Mouse (Mus musculus): ENCODE results near the gene Chrnb2.

Gene Chrnb2

DNA sequence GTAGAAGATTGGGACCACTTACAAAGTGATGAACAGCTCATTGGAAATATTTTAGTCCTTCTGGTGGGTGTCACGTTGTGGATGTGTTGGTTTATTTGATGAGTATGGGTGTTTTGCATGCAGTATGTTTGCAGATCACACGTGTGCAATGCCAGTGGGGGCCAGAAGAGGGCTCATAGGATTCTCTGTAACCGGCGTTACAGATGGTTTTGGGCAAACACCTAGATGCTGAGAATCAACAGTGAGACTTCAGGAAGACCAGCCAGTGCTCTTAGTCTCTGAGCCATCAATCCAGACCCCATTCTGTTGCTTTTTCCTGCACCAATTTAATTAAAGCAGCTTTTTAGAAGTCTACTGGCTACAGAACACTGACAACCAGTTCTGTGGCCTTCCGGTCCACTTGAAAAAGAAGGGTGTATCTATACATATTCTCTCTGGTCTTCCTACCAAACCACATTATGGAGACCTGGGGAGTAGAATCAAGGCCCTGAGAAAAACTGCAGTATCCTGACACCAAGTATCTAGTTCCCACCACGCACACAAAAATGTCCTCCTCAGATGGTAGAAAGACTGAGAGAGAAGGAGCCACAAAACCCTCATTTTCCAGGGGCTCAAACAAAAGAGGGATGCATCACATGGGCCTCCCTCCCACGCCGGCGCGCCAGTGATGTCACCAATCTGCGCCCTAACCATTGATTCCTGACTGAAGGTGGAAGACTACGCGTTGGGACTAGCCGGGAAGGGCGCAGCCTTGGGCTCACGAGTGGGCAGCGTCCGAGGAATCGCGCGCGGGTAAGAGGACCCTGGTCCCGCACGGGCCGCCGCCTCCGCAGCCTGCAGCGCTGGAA is 49.8 kb downstream of the Chrnb2 start, which contains the start of gene Adar:
TSS of gene Adar (plus strand) at position 664 of the 848 bp plus-strand sequence.
- peak; percentile 89 for DNase-seq (ENCODE audit: low spot score)

DNA sequence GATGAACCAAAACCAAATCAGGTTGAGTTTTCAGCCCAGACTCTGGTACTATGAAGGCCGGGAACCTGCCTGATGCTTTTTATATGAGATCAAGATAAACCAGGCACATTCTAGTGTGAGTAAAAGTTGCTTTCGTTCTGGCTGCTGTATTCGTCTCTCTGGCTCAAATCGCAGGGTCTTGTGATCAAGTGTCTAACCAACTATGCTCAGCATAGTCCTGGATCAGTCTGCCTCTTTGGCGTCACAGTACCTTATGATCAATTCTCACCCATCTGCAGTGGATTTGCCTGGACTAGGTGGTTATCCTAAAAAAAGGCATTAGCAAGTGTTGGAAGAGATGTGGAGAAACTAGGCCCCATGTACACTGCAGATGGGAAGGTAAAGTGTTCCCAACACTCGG is 60.4 kb downstream of the Chrnb2 start:
- DNase-seq (ENCODE audit: low spot score) = no peak

DNA sequence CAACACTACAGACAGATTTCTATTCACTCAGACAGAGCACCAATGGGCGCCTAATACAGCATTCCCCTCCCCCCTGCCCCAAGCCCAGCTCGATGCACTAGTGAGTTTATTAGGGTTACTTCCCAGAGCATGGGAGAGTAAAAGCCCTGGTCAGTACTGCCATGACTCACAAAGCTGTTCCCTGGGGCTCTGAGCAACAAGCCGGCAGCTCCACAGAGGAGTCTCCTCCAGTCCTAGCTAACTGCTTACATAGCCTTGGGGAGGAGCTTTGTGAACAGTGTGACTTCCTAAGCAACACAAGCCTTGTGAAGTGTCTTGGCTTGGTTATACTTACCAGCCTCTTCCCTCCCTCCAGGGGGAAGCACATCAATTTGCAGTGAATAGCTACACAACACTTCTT is 60.8 kb downstream of the Chrnb2 start:
- DNase-seq (ENCODE audit: low spot score) = no peak

DNA sequence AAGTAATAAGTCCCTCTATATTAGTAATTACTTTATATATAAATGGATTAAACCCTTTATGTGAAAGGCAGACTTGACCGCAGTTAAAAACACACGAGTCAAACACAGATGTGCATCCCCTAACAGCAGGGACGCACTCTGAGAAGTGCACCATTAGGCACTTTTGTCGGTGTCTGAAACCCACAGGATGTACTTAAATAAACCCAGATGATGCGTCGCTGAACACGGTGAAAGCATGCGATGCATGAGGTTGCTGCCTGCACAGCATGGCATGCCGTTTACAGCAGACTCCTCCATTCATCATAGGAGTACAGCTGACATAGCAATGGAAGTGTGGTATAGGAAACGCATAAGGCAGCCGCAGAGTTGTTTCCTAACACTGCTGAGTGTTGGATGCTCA is 64.0 kb downstream of the Chrnb2 start:
- DNase-seq (ENCODE audit: low spot score) = no peak

DNA sequence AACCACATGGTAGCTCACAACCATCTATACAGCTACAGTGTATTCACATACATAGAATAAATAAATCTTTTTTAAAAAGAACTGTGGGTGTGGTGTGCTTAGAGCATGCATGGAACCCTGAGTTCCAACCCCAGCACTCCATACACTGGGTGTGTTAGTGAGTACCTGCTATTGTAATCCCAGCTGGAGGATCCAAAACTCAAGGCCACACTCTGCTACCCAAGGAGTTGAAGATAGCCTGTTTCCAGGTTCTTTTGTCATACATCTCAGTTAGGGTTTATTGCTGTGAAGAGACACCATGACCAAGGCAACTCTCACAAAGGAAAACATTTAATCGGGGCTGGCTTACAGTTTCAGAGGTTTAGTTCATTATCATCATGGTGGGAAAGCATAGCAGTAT is 65.5 kb downstream of the Chrnb2 start:
- no peak for DNase-seq (ENCODE audit: low spot score)
